Mouse (Mus musculus): ENCODE measurements at regions not wholly inside any gene's neighbourhood (a gene's known extent, or its start where the extent isn't known, plus 50 kb on each side); places are given as distances from the start of the nearest gene placed in this dataset.

DNA sequence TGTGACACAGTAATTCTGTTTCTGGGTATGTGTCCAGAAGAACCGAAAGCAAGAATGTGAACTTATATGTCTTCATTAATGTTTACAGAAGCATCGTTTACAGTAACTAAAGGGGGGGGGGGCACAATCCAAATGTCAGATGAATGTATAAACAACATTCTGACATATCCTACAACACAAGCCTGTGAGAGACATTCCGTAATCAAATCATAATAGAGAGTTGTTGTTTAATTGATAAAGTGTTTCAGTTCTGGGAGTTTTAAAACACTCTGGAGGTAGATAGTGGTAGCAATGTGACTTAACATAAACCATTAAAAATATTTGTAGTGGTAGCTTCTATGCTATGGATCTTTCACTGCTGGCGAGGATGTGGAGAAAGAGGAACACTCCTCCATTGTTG is 71.6 kb upstream of the Rnaseh2b start:
- TF ChIP-seq CTCF (IDR thresholded peaks at IDR 0.05; ENCODE audit: low read depth, low read length): no peak
- TF ChIP-seq POLR2A (IDR thresholded peaks at IDR 0.05; ENCODE audit: extremely low read depth, insufficient read depth, low read length): no peak

Data from liver, adult 2 months (tissue).